10 mouse cellular contexts compared by ENCODE assay signal in genomic region chr9:32408730-32409059, GRCm38 (mm10). TPM values are rescaled to one million over a fixed set of nuclear protein-coding genes. Genes with fewer than 3 reads are reported as not detected.
A peak's percentile ranks its signal among the peaks of the same experiment; 100 is the strongest.
DNase-seq lines count a peak whose midpoint lies in the region; ATAC-seq and TF ChIP-seq lines count a peak whose summit lies in the region.
"Had no signal": no experiment of that assay in that cellular context is flagged by ENCODE, and none has a peak within 500 bp of the region (broad histone marks: within the 10 kb centered on the region; RNA-seq: fewer than 3 reads in every experiment).

No protein-coding gene starts in this region.

- TF ChIP-seq CTCF in liver, adult 2 months (IDR thresholded peaks at IDR 0.05; ENCODE audit: low read depth, low read length): no peak

- no peaks in the 10 kb centered on the region for H3K4me1 ChIP-seq in liver, adult 2 months (ENCODE audit: control insufficient read depth, insufficient read depth, low read length)
- peaks cover 13% of the 10 kb centered on the region for H3K4me1 ChIP-seq in forebrain, embryonic 12.5 days
- peaks cover 16% of the 10 kb centered on the region for H3K4me1 ChIP-seq in limb, embryonic 11.5 days (ENCODE audit: control insufficient read depth, insufficient read depth, low read length)
- H3K4me1 ChIP-seq in neural tube, embryonic 15.5 days: peaks cover 18% of the 10 kb centered on the region

- peak overlapping the region; percentile 92 for H3K4me2 ChIP-seq in forebrain, embryonic 12.5 days
- peak overlapping the region; percentile 95 for H3K4me2 ChIP-seq in limb, embryonic 11.5 days (ENCODE audit: low read depth, severe bottlenecking)
- H3K4me2 ChIP-seq in neural tube, embryonic 15.5 days: peak overlapping the region; percentile 94

- TF ChIP-seq POLR2A in liver, adult 2 months (IDR thresholded peaks at IDR 0.05; ENCODE audit: extremely low read depth, insufficient read depth, low read length): no peak

- no peak overlapping the region for H3K27ac ChIP-seq in liver, adult 2 months (replicated peaks; ENCODE audit: insufficient read depth, low read depth, low read length)
- no peak overlapping the region for H3K27ac ChIP-seq in forebrain, embryonic 12.5 days
- H3K27ac ChIP-seq in limb, embryonic 11.5 days (replicated peaks; ENCODE audit: low read depth, low read length): peak overlapping the region; percentile 95
- H3K27ac ChIP-seq in neural tube, embryonic 15.5 days (replicated peaks): no peak overlapping the region

- H3K9ac ChIP-seq in liver, adult 2 months (ENCODE audit: low read depth, low read length): no peak overlapping the region
- H3K9ac ChIP-seq in forebrain, embryonic 12.5 days: peak overlapping the region; percentile 63
- H3K9ac ChIP-seq in limb, embryonic 11.5 days (ENCODE audit: low read length): peak overlapping the region; percentile 90
- H3K9ac ChIP-seq in neural tube, embryonic 15.5 days (replicated peaks): peak overlapping the region; percentile 44; the same call in 1 of the 2 replicates

- H3K27me3 ChIP-seq in liver, adult 2 months (ENCODE audit: control insufficient read depth, insufficient read depth, low read length): peaks cover 3% of the 10 kb centered on the region; the same call in 1 of the 2 replicates
- H3K27me3 ChIP-seq in forebrain, embryonic 12.5 days: peaks cover 93% of the 10 kb centered on the region
- no peaks in the 10 kb centered on the region for H3K27me3 ChIP-seq in limb, embryonic 11.5 days (ENCODE audit: control insufficient read depth, insufficient read depth, low read length)
- H3K27me3 ChIP-seq in neural tube, embryonic 15.5 days (replicated peaks): peaks cover 15% of the 10 kb centered on the region

- H3K4me3 ChIP-seq in liver, adult 2 months (ENCODE audit: insufficient read depth, low read depth, low read length): peak overlapping the region; percentile 59; the same call in 1 of the 2 replicates
- peak overlapping the region; percentile 48 for H3K4me3 ChIP-seq in forebrain, embryonic 12.5 days (replicated peaks)
- H3K4me3 ChIP-seq in limb, embryonic 11.5 days (ENCODE audit: low read depth, low read length): peak overlapping the region; percentile 48
- H3K4me3 ChIP-seq in neural tube, embryonic 15.5 days (replicated peaks): peak overlapping the region; percentile 45

- H3K9me3 ChIP-seq in forebrain, embryonic 12.5 days: no peaks in the 10 kb centered on the region
- H3K9me3 ChIP-seq in limb, embryonic 11.5 days (ENCODE audit: control insufficient read depth, low read length): no peaks in the 10 kb centered on the region
- no peaks in the 10 kb centered on the region for H3K9me3 ChIP-seq in neural tube, embryonic 15.5 days (replicated peaks)

- 22% methylated on average over 8 of the region's 8 CpGs for WGBS in liver, adult 2 months
- 6% methylated on average over 8 of the region's 8 CpGs for WGBS in forebrain, embryonic 12.5 days
- 6% methylated on average over 8 of the region's 8 CpGs for WGBS in limb, embryonic 11.5 days
- WGBS in neural tube, embryonic 15.5 days: 6% methylated on average over 8 of the region's 8 CpGs

- no peak for DNase-seq in liver, adult 2 months (ENCODE audit: extremely low read depth, low read depth, low spot score)
- no peak for DNase-seq in liver
- no peak for DNase-seq in limb, embryonic 11.5 days (ENCODE audit: low spot score)
- DNase-seq in urinary bladder, postnatal 36 days (ENCODE audit: low spot score in 2 of 2): no peak
- no peak for DNase-seq in right cerebral cortex, postnatal 36 days (ENCODE audit: low spot score in 2 of 2)
- DNase-seq: cerebellum, adult 9-10 months had no signal

- no peak for ATAC-seq in forebrain, embryonic 12.5 days (ENCODE audit: low FRiP score)
- no peak for ATAC-seq in limb, embryonic 11.5 days (ENCODE audit: insufficient number of reproducible peaks, low FRiP score, low TSS enrichment, low read depth)
- ATAC-seq in neural tube, embryonic 15.5 days (ENCODE audit: low FRiP score): no peak
- ATAC-seq: inflammation-experienced regulatory T-cells, adult 6 months; Patski had no signal

- H3K36me3 ChIP-seq in liver, adult 2 months (ENCODE audit: control insufficient read depth, insufficient read depth, low read length): no peaks in the 10 kb centered on the region
- no peaks in the 10 kb centered on the region for H3K36me3 ChIP-seq in forebrain, embryonic 12.5 days (replicated peaks)
- H3K36me3 ChIP-seq in limb, embryonic 11.5 days (ENCODE audit: control insufficient read depth, insufficient read depth, low read length): no peaks in the 10 kb centered on the region
- H3K36me3 ChIP-seq in neural tube, embryonic 15.5 days: no peaks in the 10 kb centered on the region

- H3K79me2 ChIP-seq in liver, adult 2 months (ENCODE audit: control insufficient read depth, insufficient read depth, low read length): no peaks in the 10 kb centered on the region

RNA-seq across cellular contexts. Expression of gene Kcnj1, which starts 36.4 kb away (rescaled TPM):
- total RNA-seq in liver, adult 2 months (2014; rRNA removed): not detected in 2 replicates
- not detected in 2 replicates for polyA plus RNA-seq in liver, adult 2 months (2012; rRNA removed)
- not detected in 2 replicates for polyA plus RNA-seq in forebrain, embryonic 12.5 days (2016; fragmentation: Nextera tagmentation; extraction: Ambion mirVana)
- not detected in 2 replicates for polyA plus RNA-seq in limb, embryonic 11.5 days (2014; fragmentation: Nextera tagmentation; extraction: Ambion mirVana)
- polyA plus RNA-seq in neural tube, embryonic 15.5 days (2015; fragmentation: Nextera tagmentation; extraction: Ambion mirVana): not detected in 2 replicates
- polyA plus RNA-seq: inflammation-experienced regulatory T-cells, adult 6 months had no signal
